ENCODE assay signal across 8 mouse cellular contexts in genomic region chr15:82211911-82212751, GRCm38 (mm10). TPM values are rescaled to one million over a fixed set of nuclear protein-coding genes. Genes with fewer than 3 reads are reported as not detected.
DNase-seq lines count a peak whose midpoint lies in the region; ATAC-seq and TF ChIP-seq lines count a peak whose summit lies in the region.

No protein-coding gene starts in this region.

- peak; percentile 47 for DNase-seq in adrenal gland, postnatal 14 days
- no peak for DNase-seq in adrenal gland, adult 18-20 months (ENCODE audit: low spot score in 2 of 2)
- DNase-seq in hindbrain, embryonic 11.5 days (ENCODE audit: low spot score) = peak; percentile 67
- no peak for DNase-seq in thymus, postnatal 25 days

- peak overlapping the region; percentile 41; the same call in 1 of the 2 replicates for H3K9ac ChIP-seq in hindbrain, embryonic 11.5 days (ENCODE audit: low read depth, low read length)

- no peaks in the 10 kb centered on the region for H3K9me3 ChIP-seq in E14TG2a.4 (ENCODE audit: low read length)
- no peaks in the 10 kb centered on the region for H3K9me3 ChIP-seq in hindbrain, embryonic 11.5 days (ENCODE audit: control insufficient read depth, low read length)
- H3K9me3 ChIP-seq in megakaryocyte, embryonic 14.5 days = no peaks in the 10 kb centered on the region

- peak overlapping the region; percentile 49 for H3K4me2 ChIP-seq in hindbrain, embryonic 11.5 days (replicated peaks; ENCODE audit: low read depth, low read length)

- under 1% methylated on average over 97 of the region's 112 CpGs for WGBS in hindbrain, embryonic 11.5 days

- ATAC-seq in common myeloid progenitor, adult 5-6 weeks (replicated peaks; ENCODE audit: low read depth, poor library complexity, severe bottlenecking) = 0 out of 2 replicates have a peak, but pooled peaks have one; percentile 9
- peak; percentile 53; the same call in 1 of the 2 replicates for ATAC-seq in hindbrain, embryonic 11.5 days (ENCODE audit: low FRiP score)
- no peak for ATAC-seq in activated CD4-positive, CD25-positive, alpha-beta regulatory T cell, adult 4 months

- H3K27ac ChIP-seq in hindbrain, embryonic 11.5 days (ENCODE audit: low read depth, low read length) = no peak overlapping the region

- H3K4me3 ChIP-seq in E14TG2a.4 (replicated peaks; ENCODE audit: low read length) = peak overlapping the region; percentile 81
- peak overlapping the region; percentile 33 for H3K4me3 ChIP-seq in hindbrain, embryonic 11.5 days (ENCODE audit: low read depth, low read length)
- H3K4me3 ChIP-seq in megakaryocyte, embryonic 14.5 days (replicated peaks) = peak overlapping the region; percentile 88

- H3K4me1 ChIP-seq in E14TG2a.4 (replicated peaks; ENCODE audit: low read depth, low read length) = peaks cover 65% of the 10 kb centered on the region
- H3K4me1 ChIP-seq in hindbrain, embryonic 11.5 days (replicated peaks; ENCODE audit: control insufficient read depth, insufficient read depth, low read length) = peaks cover 14% of the 10 kb centered on the region; the same call in 1 of the 2 replicates
- peaks cover 30% of the 10 kb centered on the region for H3K4me1 ChIP-seq in megakaryocyte, embryonic 14.5 days

- H3K36me3 ChIP-seq in E14TG2a.4 (ENCODE audit: insufficient read depth, low read length) = peaks cover 7% of the 10 kb centered on the region; the same call in 1 of the 2 replicates
- no peaks in the 10 kb centered on the region for H3K36me3 ChIP-seq in hindbrain, embryonic 11.5 days (ENCODE audit: control insufficient read depth, insufficient read depth, low read length)
- peaks cover 22% of the 10 kb centered on the region for H3K36me3 ChIP-seq in megakaryocyte, embryonic 14.5 days (replicated peaks; ENCODE audit: low read length)

- no peak for TF ChIP-seq CTCF in E14TG2a.4 (conservative IDR thresholded peaks at IDR 0.05; ENCODE audit: low read length)

- H3K27me3 ChIP-seq in E14TG2a.4 (ENCODE audit: insufficient read depth, low read length) = peaks cover 96% of the 10 kb centered on the region
- H3K27me3 ChIP-seq in hindbrain, embryonic 11.5 days (ENCODE audit: control insufficient read depth, insufficient read depth, low read length) = peaks cover 76% of the 10 kb centered on the region
- peaks cover 76% of the 10 kb centered on the region for H3K27me3 ChIP-seq in megakaryocyte, embryonic 14.5 days (replicated peaks)

RNA-seq across cellular contexts. Expression of gene Shisa8, which starts 0.5 kb away (rescaled TPM):
- 0.44 and 1.1 TPM in 2 replicates for total RNA-seq in adrenal gland, postnatal 14 days (2021)
- under 1 TPM; 0.13 to 0.27 TPM for total RNA-seq in adrenal gland, adult 18-20 months (2021)
- 3.1 and 4.8 TPM in 2 replicates for total RNA-seq in common myeloid progenitor, adult 5-6 weeks (2017)
- polyA plus RNA-seq in hindbrain, embryonic 11.5 days (2014; fragmentation: Nextera tagmentation; extraction: Ambion mirVana) = 1.0 and 1.9 TPM in 2 replicates
- polyA plus RNA-seq in megakaryocyte, embryonic 14.5 days (2012; ENCODE audit: insufficient read depth, low replicate concordance) = 0.89 TPM in 1 of 2 replicates, not detected in the other
- not detected for polyA plus RNA-seq in activated CD4-positive, CD25-positive, alpha-beta regulatory T cell, adult 4 months (2017; shearing (Covaris generic))

RNA-seq across cellular contexts. Expression of gene Tnfrsf13c, which starts 12.0 kb away (rescaled TPM):
- total RNA-seq in adrenal gland, postnatal 14 days (2021) = 1.0 and 6.8 TPM in 2 replicates
- total RNA-seq in adrenal gland, adult 18-20 months (2021) = under 1 TPM; 0.16 to 0.17 TPM
- 2.7 and 5.9 TPM in 2 replicates for total RNA-seq in common myeloid progenitor, adult 5-6 weeks (2017)
- 0.35 and 0.62 TPM in 2 replicates for polyA plus RNA-seq in hindbrain, embryonic 11.5 days (2014; fragmentation: Nextera tagmentation; extraction: Ambion mirVana)
- not detected in 2 replicates for polyA plus RNA-seq in megakaryocyte, embryonic 14.5 days (2012; ENCODE audit: insufficient read depth, low replicate concordance)
- polyA plus RNA-seq in activated CD4-positive, CD25-positive, alpha-beta regulatory T cell, adult 4 months (2017; shearing (Covaris generic)) = 10 to 100 TPM in 1 of 2 experiments, 1 to 10 TPM in 1; 2.5 to 10.9 TPM

RNA-seq across cellular contexts. Expression of gene Cenpm, which starts 32.4 kb away (rescaled TPM):
- 10.9 and 12.2 TPM in 2 replicates for total RNA-seq in adrenal gland, postnatal 14 days (2021)
- 1 to 10 TPM; 2.4 to 2.5 TPM for total RNA-seq in adrenal gland, adult 18-20 months (2021)
- 19.4 and 30.6 TPM in 2 replicates for total RNA-seq in common myeloid progenitor, adult 5-6 weeks (2017)
- 76.2 and 78.1 TPM in 2 replicates for polyA plus RNA-seq in hindbrain, embryonic 11.5 days (2014; fragmentation: Nextera tagmentation; extraction: Ambion mirVana)
- polyA plus RNA-seq in megakaryocyte, embryonic 14.5 days (2012; ENCODE audit: insufficient read depth, low replicate concordance) = 9.2 and 32.0 TPM in 2 replicates
- 10 to 100 TPM; 21.6 to 34.7 TPM for polyA plus RNA-seq in activated CD4-positive, CD25-positive, alpha-beta regulatory T cell, adult 4 months (2017; shearing (Covaris generic))

RNA-seq across cellular contexts. Expression of gene 1500009C09Rik, which starts 40.1 kb away (rescaled TPM):
- 0.49 and 0.74 TPM in 2 replicates for total RNA-seq in adrenal gland, postnatal 14 days (2021)
- under 1 TPM; 0.33 to 0.90 TPM for total RNA-seq in adrenal gland, adult 18-20 months (2021)
- total RNA-seq in common myeloid progenitor, adult 5-6 weeks (2017) = not detected in 2 replicates
- 0.86 and 1.6 TPM in 2 replicates for polyA plus RNA-seq in hindbrain, embryonic 11.5 days (2014; fragmentation: Nextera tagmentation; extraction: Ambion mirVana)
- polyA plus RNA-seq in megakaryocyte, embryonic 14.5 days (2012; ENCODE audit: insufficient read depth, low replicate concordance) = 0.06 TPM in 1 of 2 replicates, not detected in the other
- not detected for polyA plus RNA-seq in activated CD4-positive, CD25-positive, alpha-beta regulatory T cell, adult 4 months (2017; shearing (Covaris generic))

Comparison
In these comparisons a context has a peak if more than half of its experiments do, and no peak if none do; other contexts are left out.
1. DNase-seq: peak in adrenal gland, postnatal 14 days (single experiment) and hindbrain, embryonic 11.5 days (single experiment); none in adrenal gland, adult 18-20 months (0 of 2) and thymus, postnatal 25 days (single experiment).
2. H3K4me3 ChIP-seq: peak in every context shown above with its lines; median percentile 88 in megakaryocyte, embryonic 14.5 days; 81 in E14TG2a.4; 33 in hindbrain, embryonic 11.5 days.